Mouse (Mus musculus): ENCODE measurements around the gene Gtf2f1. TPM values are rescaled to one million over a fixed set of nuclear protein-coding genes. Genes with fewer than 3 reads are reported as not detected.

The Gtf2f1 gene
- polyA plus RNA-seq, 1 experiment from 2014 or later, result 77.6 TPM

- WGBS, result 83% methylated on average over 3 of the region's 3 CpGs
- Histone ChIP-seq H3K27ac (no peak overlapping the region), H3K4me3 (no peak overlapping the region), H3K27me3 (no peaks in the 10 kb centered on the region), H3K4me2 (no peak overlapping the region), H3K9me3 (replicated peaks) (no peaks in the 10 kb centered on the region), H3K4me1 (no peaks in the 10 kb centered on the region), H3K36me3 (ENCODE audit: poor library complexity, severe bottlenecking) (no peaks in the 10 kb centered on the region), H3K9ac (no peak overlapping the region)
- ATAC-seq, result no peak
Measured at GRCm38 (mm10) chr17:56985656-56986055, 25.4 kb downstream of the Gtf2f1 start.

DNA sequence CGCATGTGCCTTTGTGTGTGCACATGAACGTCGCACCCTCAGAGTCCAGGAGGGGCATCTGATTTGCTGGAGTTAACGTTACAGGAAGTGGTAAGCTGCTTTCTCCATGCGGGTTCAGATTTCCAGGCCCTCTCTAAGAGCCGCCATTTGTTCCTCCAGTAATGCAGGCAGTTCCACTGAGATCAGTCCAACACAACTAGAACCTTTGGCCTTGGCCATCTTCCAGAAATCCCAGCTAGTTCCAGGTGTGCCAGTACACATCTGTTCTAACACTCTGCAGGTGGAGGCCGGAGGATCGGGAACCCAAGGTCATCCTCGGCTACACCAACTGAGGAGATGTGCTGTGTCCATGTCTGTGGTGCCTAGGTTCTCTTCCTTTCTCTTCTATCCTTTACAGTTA, 26.2 kb downstream of the Gtf2f1 start:
- H3K9me3 ChIP-seq (replicated peaks), result no peaks in the 10 kb centered on the region
- 84% methylated on average over 9 of the region's 9 CpGs for WGBS
- H3K27ac ChIP-seq, result no peak overlapping the region
- no peak overlapping the region for H3K9ac ChIP-seq
- no peaks in the 10 kb centered on the region for H3K4me1 ChIP-seq
- H3K36me3 ChIP-seq (ENCODE audit: poor library complexity, severe bottlenecking), result no peaks in the 10 kb centered on the region
- no peak overlapping the region for H3K4me3 ChIP-seq
- ATAC-seq, result no peak
- no peaks in the 10 kb centered on the region for H3K27me3 ChIP-seq
- no peak overlapping the region for H3K4me2 ChIP-seq

DNA sequence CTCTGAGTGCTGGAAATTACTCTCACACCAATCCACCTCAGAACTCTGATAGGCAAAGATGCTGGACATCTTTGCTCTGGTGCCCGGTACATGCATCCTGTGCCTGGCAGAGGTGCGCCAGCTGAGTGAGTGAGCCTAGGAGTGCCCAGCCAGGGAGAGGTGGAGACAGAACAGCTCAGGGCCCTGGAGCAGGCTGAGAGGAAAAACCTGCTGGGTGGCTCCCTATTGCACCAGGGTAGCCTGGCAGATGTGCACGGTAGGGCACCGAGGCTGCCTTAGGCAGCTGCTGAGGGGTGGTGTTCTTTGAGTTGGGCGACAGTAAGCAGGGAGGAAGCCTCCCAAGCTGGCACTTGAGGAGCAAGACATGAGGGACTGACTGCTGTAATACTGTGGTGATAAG, 29.1 kb downstream of the Gtf2f1 start, which contains the start of gene Acer1:
Gene Acer1 (minus strand): TSS at position 114 of the 400 bp plus-strand sequence.
- Histone ChIP-seq H3K27me3 (no peaks in the 10 kb centered on the region), H3K9ac (no peak within 1 kb of the TSS), H3K4me2 (no peak within 1 kb of the TSS), H3K27ac (no peak within 1 kb of the TSS), H3K4me3 (no peak within 1 kb of the TSS), H3K4me1 (no peaks in the 10 kb centered on the region), H3K9me3 (replicated peaks) (no peaks in the 10 kb centered on the region), H3K36me3 (ENCODE audit: poor library complexity, severe bottlenecking) (no peaks in the 10 kb centered on the region)
- 80% methylated on average over 5 of the region's 5 CpGs for WGBS
- no peak for ATAC-seq

GRCm38 (mm10) chr17:56981049-56981448, 30.0 kb downstream of the Gtf2f1 start:
- no peak for ATAC-seq
- H3K27me3 ChIP-seq, result no peaks in the 10 kb centered on the region
- H3K4me1 ChIP-seq, result no peaks in the 10 kb centered on the region
- H3K4me2 ChIP-seq, result no peak overlapping the region
- 80% methylated on average over 7 of the region's 7 CpGs for WGBS
- no peak overlapping the region for H3K9ac ChIP-seq
- no peak overlapping the region for H3K27ac ChIP-seq
- H3K4me3 ChIP-seq, result no peak overlapping the region
- no peaks in the 10 kb centered on the region for H3K9me3 ChIP-seq (replicated peaks)
- H3K36me3 ChIP-seq (ENCODE audit: poor library complexity, severe bottlenecking), result no peaks in the 10 kb centered on the region

GRCm38 (mm10) chr17:56979524-56979923, 31.6 kb downstream of the Gtf2f1 start:
- no peak for ATAC-seq
- no peaks in the 10 kb centered on the region for H3K36me3 ChIP-seq (ENCODE audit: poor library complexity, severe bottlenecking)
- no peaks in the 10 kb centered on the region for H3K4me1 ChIP-seq
- H3K4me3 ChIP-seq, result no peak overlapping the region
- WGBS, result 39% methylated on average over 7 of the region's 8 CpGs
- H3K27me3 ChIP-seq, result no peaks in the 10 kb centered on the region
- H3K4me2 ChIP-seq, result no peak overlapping the region
- no peaks in the 10 kb centered on the region for H3K9me3 ChIP-seq (replicated peaks)
- H3K27ac ChIP-seq, result no peak overlapping the region
- H3K9ac ChIP-seq, result no peak overlapping the region

- Histone ChIP-seq H3K4me2 (no peak overlapping the region), H3K9ac (no peak overlapping the region), H3K27me3 (no peaks in the 10 kb centered on the region), H3K27ac (no peak overlapping the region), H3K9me3 (replicated peaks) (no peaks in the 10 kb centered on the region), H3K4me1 (no peaks in the 10 kb centered on the region), H3K4me3 (no peak overlapping the region), H3K36me3 (ENCODE audit: poor library complexity, severe bottlenecking) (no peaks in the 10 kb centered on the region)
- ATAC-seq, result no peak
- WGBS, result 82% methylated on average over 8 of the region's 8 CpGs
Measured at GRCm38 (mm10) chr17:56976531-56977390, 34.3 kb downstream of the Gtf2f1 start.

GRCm38 (mm10) chr17:56975391-56975790, 35.7 kb downstream of the Gtf2f1 start:
- Histone ChIP-seq H3K9ac (no peak overlapping the region), H3K27me3 (no peaks in the 10 kb centered on the region), H3K27ac (no peak overlapping the region), H3K4me2 (no peak overlapping the region), H3K9me3 (replicated peaks) (no peaks in the 10 kb centered on the region), H3K4me3 (no peak overlapping the region), H3K36me3 (ENCODE audit: poor library complexity, severe bottlenecking) (no peaks in the 10 kb centered on the region), H3K4me1 (no peaks in the 10 kb centered on the region)
- ATAC-seq, result no peak
- 75% methylated on average over 3 of the region's 3 CpGs for WGBS

- Histone ChIP-seq H3K4me3 (no peak overlapping the region), H3K4me2 (no peak overlapping the region), H3K9ac (no peak overlapping the region), H3K36me3 (ENCODE audit: poor library complexity, severe bottlenecking) (no peaks in the 10 kb centered on the region), H3K9me3 (replicated peaks) (no peaks in the 10 kb centered on the region), H3K27ac (no peak overlapping the region), H3K4me1 (no peaks in the 10 kb centered on the region), H3K27me3 (no peaks in the 10 kb centered on the region)
- ATAC-seq, result no peak
- WGBS, result 77% methylated on average over 5 of the region's 5 CpGs
Measured at GRCm38 (mm10) chr17:56974708-56975240, 36.3 kb downstream of the Gtf2f1 start.

GRCm38 (mm10) chr17:56973956-56974707, 37.0 kb downstream of the Gtf2f1 start:
- Histone ChIP-seq H3K4me3 (no peak overlapping the region), H3K9me3 (replicated peaks) (no peaks in the 10 kb centered on the region), H3K27ac (no peak overlapping the region), H3K4me2 (no peak overlapping the region), H3K36me3 (ENCODE audit: poor library complexity, severe bottlenecking) (no peaks in the 10 kb centered on the region), H3K9ac (no peak overlapping the region), H3K4me1 (no peaks in the 10 kb centered on the region), H3K27me3 (peaks cover 4% of the 10 kb centered on the region)
- ATAC-seq, result no peak
- WGBS, result 70% methylated on average over 13 of the region's 14 CpGs

GRCm38 (mm10) chr17:56970081-56970480, 41.0 kb downstream of the Gtf2f1 start:
- no peak overlapping the region for H3K9ac ChIP-seq
- no peak overlapping the region for H3K4me2 ChIP-seq

GRCm38 (mm10) chr17:56969321-56969720, 41.8 kb downstream of the Gtf2f1 start:
- Histone ChIP-seq H3K9ac (no peak overlapping the region), H3K4me3 (no peak overlapping the region), H3K36me3 (ENCODE audit: poor library complexity, severe bottlenecking) (no peaks in the 10 kb centered on the region), H3K27me3 (peaks cover 8% of the 10 kb centered on the region), H3K27ac (no peak overlapping the region), H3K9me3 (replicated peaks) (no peaks in the 10 kb centered on the region), H3K4me2 (no peak overlapping the region), H3K4me1 (no peaks in the 10 kb centered on the region)
- 71% methylated on average over 3 of the region's 3 CpGs for WGBS
- ATAC-seq, result no peak

More at GRCm38 (mm10) chr17:56970081-56970480, 41.0 kb downstream of the Gtf2f1 start:
- Histone ChIP-seq H3K4me1 (no peaks in the 10 kb centered on the region), H3K9me3 (replicated peaks) (no peaks in the 10 kb centered on the region), H3K36me3 (ENCODE audit: poor library complexity, severe bottlenecking) (no peaks in the 10 kb centered on the region), H3K27ac (no peak overlapping the region), H3K27me3 (peaks cover 8% of the 10 kb centered on the region), H3K4me3 (no peak overlapping the region)
- no peak for ATAC-seq
- 78% methylated on average over 5 of the region's 5 CpGs for WGBS

- Histone ChIP-seq H3K27ac (no peak overlapping the region), H3K9ac (no peak overlapping the region), H3K9me3 (replicated peaks) (no peaks in the 10 kb centered on the region), H3K36me3 (ENCODE audit: poor library complexity, severe bottlenecking) (no peaks in the 10 kb centered on the region), H3K4me2 (no peak overlapping the region), H3K4me3 (no peak overlapping the region), H3K27me3 (peaks cover 3% of the 10 kb centered on the region; the same call in 1 of the 2 replicates), H3K4me1 (no peaks in the 10 kb centered on the region)
- WGBS, result 80% methylated on average over 6 of the region's 6 CpGs
- ATAC-seq, result no peak
Measured at GRCm38 (mm10) chr17:56963646-56964045, 47.4 kb downstream of the Gtf2f1 start.

Measured in forebrain, embryonic 13.5 days (tissue).